Mouse (Mus musculus) cerebellum, adult 2 months (tissue): ENCODE data around the gene Rhbdf2.

Experiments used
- CTCF ChIP-seq: fragments of 200-500 bp; IDR thresholded peaks from 2 replicates; pipeline ENCODE4 v1.5.1; 2011; ENCODE audit warnings: low read depth, mild to moderate bottlenecking, control low read depth, low read length, moderate library complexity, borderline replicate concordance; ENCODE audit not compliant: insufficient read depth
- POLR2A ChIP-seq: fragments of 200-500 bp; IDR thresholded peaks from 2 replicates; pipeline ENCODE4 v1.6.1; 2011; ENCODE audit warnings: low read length, control low read depth, borderline replicate concordance; ENCODE audit not compliant: insufficient read depth

DNA sequence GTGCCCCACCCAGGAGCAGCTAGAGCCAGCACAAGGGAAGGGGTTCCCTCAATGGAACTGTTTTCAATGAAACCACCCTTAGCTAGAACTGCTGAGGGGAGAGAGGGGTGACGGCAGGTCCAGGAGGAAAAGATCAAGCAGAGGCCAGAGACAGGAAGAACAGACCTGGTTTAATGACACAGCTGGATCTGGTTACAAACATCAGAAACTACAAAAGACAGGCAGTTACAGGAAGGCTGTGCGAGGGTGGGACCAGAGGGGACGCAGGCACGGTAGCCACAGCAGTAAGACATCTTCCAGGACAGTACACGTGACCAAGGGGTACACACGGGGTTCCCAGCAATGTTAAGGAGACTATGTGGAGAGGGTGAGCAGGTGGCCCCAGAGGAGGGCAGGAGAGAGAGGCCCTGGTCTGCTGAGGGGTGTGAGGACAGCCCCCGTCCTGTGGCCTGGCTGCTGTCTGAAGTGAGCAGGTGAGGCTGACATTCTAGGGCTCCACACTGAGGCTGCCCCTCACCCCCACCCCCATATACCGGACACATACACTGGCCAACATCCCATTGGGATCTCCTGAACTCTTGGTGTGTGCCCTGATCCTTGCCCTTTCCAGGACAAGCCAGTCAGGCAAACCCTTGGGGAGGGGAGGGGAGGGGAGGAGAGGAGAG lies 18.8 kb upstream of the Rhbdf2 start:
- TF ChIP-seq POLR2A (no peak), CTCF (no peak)
